Comparison of ENCODE assay signal across 25 mouse cellular contexts in the genomic region with DNA sequence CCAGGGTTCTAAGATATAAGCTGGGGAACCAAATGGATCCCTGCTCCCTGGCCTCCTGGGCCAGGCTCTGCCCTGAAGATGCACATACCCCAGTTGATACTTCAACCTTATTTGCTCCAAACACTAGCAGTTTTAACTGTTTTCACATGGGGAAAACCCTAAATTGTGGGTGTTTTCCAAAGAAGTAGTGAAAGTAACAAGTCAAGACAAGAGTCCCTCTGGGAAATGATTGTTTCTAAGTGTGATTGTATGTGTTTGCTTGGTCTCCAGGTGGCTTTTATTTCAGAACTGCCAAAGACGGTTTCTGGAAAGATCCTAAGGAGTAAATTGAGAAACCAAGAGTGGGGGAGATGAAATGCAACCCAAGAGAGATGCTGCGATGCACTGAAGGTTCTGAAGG. TPM values are rescaled to one million over a fixed set of nuclear protein-coding genes. Genes with fewer than 3 reads are reported as not detected.
"Had no signal": no experiment of that assay in that cellular context is flagged by ENCODE, and none has a peak within 500 bp of the region (broad histone marks: within the 10 kb centered on the region; RNA-seq: fewer than 3 reads in every experiment).

No protein-coding gene starts in this region.

- DNase-seq: retina, postnatal 1 day; right cerebral cortex, adult 18-20 months; right cerebral cortex, postnatal 14 days; right cerebral cortex, postnatal 25 days; right cerebral cortex, postnatal 4 days; spleen, adult 18-20 months; thymus, adult 18-20 months; thymus, adult 2 months; thymus, postnatal 14 days; thymus, postnatal 25 days; thymus, postnatal 36 days; thymus, postnatal 4 days had no signal

- H3K4me1 ChIP-seq: neural tube, embryonic 13.5 days; neural tube, embryonic 15.5 days; stomach, embryonic 15.5 days had no signal

- H3K36me3 ChIP-seq: neural tube, embryonic 13.5 days; neural tube, embryonic 15.5 days; stomach, embryonic 15.5 days had no signal

- H3K4me2 ChIP-seq: neural tube, embryonic 13.5 days; neural tube, embryonic 15.5 days; stomach, embryonic 15.5 days had no signal

- H3K27me3 ChIP-seq: neural tube, embryonic 13.5 days; neural tube, embryonic 15.5 days; stomach, embryonic 15.5 days had no signal

- H3K9ac ChIP-seq: neural tube, embryonic 13.5 days; neural tube, embryonic 15.5 days; stomach, embryonic 15.5 days had no signal

- H3K9me3 ChIP-seq: neural tube, embryonic 13.5 days; neural tube, embryonic 15.5 days; stomach, embryonic 15.5 days had no signal

- H3K4me3 ChIP-seq: neural tube, embryonic 13.5 days; neural tube, embryonic 15.5 days; stomach, embryonic 15.5 days had no signal

- H3K27ac ChIP-seq: neural tube, embryonic 13.5 days; neural tube, embryonic 15.5 days; stomach, embryonic 15.5 days; stomach, postnatal 0 days had no signal

RNA-seq across cellular contexts. Expression of a gene that starts 11.7 kb away (rescaled TPM):
- total RNA-seq: neutrophil, adult 5-6 weeks had no signal
- polyA plus RNA-seq: neural tube, embryonic 13.5 days; neural tube, embryonic 14.5 days; neural tube, embryonic 15.5 days; small intestine, adult 2 months; stomach, embryonic 14.5 days; stomach, embryonic 15.5 days; stomach, embryonic 16.5 days; stomach, postnatal 0 days; testis, adult 2 months; thymus, postnatal 0 days; urinary bladder, adult 2 months had no signal

RNA-seq across cellular contexts. Expression of a gene that starts 19.2 kb away (rescaled TPM):
- total RNA-seq: neutrophil, adult 5-6 weeks had no signal
- polyA plus RNA-seq: small intestine, adult 2 months; spleen, adult 2 months; stomach, embryonic 14.5 days; stomach, embryonic 15.5 days; stomach, embryonic 16.5 days; stomach, postnatal 0 days; thymus, adult 2 months; thymus, postnatal 0 days; urinary bladder, adult 2 months had no signal

RNA-seq across cellular contexts. Expression of a gene that starts 23.2 kb away (rescaled TPM):
- total RNA-seq: neutrophil, adult 5-6 weeks had no signal
- polyA plus RNA-seq: neural tube, embryonic 13.5 days; spleen, adult 2 months; stomach, embryonic 14.5 days; stomach, embryonic 16.5 days; thymus, postnatal 0 days had no signal
